Mouse (Mus musculus): ENCODE results near the gene Mamld1.

Mamld1 gene

DNA sequence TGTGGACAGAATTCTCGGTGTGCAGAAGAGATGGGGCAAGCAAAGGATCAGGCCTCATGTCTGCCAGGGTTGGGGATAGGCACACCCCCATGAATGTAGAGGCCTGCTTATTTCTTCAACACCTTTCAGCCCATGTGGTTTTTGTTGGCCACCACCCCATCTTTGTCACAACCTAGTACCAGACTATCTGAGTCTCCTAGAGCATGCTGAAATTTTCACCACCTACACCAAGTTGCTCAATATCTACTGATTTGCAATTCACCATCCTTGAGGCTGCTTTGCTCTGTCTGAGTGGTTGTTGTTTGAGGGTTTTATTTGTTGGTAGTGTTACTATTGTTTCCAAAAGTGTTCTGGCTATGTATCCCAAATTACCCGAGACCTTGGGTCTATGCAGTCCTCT is 91.3 kb downstream of the Mamld1 start:
- DNase-seq (ENCODE audit: low spot score) = no peak

DNA sequence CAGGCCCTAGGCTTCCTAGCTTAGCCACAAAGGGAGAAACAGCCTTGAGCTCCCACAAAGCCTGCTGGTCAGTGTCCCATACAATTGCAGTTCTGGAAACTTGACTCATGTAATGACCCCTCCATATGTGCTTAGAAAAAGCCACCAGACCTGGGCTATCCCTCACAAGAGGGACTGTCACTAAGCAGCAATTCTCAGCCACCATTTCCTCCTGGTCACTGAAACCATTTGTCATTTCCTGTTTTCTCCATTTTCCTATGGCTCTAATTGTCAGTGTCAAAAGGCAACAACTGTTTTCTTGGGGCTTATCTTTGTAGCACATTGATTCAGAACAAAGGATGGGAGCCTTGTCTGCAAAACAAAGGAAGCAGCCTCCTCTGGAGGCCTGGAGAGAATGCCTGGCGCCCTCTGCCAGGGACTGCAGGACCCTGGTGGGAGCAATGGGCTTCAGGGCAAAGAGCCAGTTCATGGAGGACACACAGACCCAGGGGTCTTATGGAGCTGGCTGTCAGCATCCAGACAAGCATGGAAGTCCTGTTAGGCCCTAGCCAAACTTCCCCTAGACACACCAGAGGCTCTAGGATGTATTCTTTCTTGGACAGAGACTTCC is 99.5 kb downstream of the Mamld1 start:
- DNase-seq (ENCODE audit: low spot score) = no peak

DNA sequence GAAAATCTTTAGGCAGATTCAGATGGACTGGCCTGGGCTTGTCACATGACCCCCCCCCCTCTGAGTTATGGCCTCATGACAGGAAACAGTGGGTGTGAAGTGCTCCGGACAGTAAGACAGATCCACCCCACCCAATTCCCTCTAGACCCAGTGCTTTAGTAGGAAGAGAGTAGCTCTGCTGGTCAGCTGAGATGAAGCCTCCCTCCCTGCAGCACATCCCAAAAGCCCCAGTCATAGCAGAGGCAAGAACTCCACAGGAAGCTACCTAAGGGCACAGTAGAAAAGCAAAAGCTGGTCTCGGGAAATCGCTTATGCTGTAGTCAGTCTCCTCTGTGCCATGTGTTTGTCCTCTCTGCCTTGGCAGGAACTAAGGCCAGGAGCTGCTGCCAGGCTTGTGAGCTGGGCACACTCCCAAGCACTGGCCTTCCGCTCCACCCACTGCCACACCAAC is 100.5 kb downstream of the Mamld1 start:
- DNase-seq (ENCODE audit: low spot score) = no peak

DNA sequence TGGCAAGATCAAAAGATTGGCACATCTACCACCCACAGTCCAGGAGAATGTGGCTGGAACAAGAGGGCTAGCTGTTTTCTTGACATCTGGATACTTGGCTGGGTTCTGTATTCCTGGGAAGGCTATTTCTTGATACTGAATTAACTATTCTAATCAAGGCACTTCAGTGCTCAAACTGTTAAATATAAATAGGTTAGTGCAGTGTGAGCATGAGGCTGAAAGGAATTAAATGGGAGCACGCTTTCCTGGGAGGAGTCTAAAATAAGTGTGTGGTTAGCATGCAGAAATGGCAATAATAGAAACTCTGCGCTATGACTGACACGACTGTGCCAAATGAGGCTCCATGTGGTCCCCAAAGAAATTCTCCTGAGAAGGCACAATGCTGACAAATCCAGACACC is 131.5 kb downstream of the Mamld1 start:
- no peak for DNase-seq (ENCODE audit: low spot score)

DNA sequence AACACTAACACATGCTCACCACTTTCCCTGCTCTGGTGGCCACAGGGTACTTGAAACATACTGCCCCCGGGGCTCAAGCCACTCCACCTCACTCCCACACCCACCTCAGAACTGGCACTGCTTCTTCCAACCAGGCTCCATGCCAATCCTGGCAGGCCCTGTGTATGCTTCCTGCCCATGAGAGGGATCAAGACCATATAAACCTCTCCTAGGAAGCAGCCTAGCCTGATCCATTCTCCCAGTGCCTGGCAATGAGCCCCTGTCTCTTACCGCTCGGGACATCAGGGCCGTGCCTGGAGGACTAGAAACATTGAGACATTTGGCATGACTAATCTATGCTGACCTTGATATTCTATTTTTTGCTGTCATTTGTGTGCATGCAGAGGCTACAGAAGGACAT is 133.6 kb downstream of the Mamld1 start:
- no peak for DNase-seq (ENCODE audit: low spot score)

DNA sequence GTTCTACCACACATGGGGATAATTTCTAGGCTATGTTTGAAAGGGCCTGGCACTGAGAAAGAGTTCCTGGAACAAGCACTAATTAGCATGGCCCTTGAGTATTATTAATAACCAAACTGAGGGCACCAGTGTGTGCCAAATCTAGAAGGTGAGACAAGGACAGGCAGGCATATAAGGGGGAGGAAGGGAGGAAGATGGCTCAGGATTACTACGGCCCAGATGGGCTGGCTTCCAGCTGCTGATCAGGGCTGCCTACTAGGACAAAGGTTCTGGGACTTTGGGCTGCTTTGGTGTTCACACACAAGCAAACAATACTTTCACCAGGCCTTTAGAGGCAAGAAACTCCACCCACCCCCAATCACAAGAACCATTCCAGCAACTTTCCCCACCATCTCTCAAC is 136.3 kb downstream of the Mamld1 start:
- DNase-seq (ENCODE audit: low spot score) = no peak

DNA sequence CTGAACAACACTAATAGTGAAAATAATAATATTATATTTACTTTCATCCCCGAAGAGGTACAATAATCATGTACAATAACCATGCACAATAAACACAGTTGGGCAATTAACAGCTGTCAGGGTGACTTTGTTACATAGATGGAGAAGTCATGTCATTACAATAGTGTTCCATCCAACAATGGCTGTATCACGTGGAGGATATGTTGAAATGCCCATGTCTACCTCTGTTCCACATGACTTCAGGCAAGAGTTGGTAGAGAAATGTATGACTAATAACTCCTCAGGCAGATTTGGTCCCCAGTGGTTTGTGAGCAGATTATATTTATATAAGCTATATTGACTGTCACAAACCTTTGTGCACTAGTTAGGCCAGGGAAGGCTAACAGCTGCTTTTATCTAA is 154.7 kb downstream of the Mamld1 start:
- DNase-seq (ENCODE audit: low spot score) = no peak
